Mouse (Mus musculus) neutrophil, adult 5-6 weeks (primary cell): ENCODE measurements at regions not wholly inside any gene's neighbourhood (a gene's known extent, or its start where the extent isn't known, plus 50 kb on each side); places are given as distances from the start of the nearest gene placed in this dataset.
A peak's percentile ranks its signal among the peaks of the same experiment; 100 is the strongest.

Source experiments
- ATAC-seq: fragments of 151-379, 151-347 bp; 2 replicates; pipeline ENCODE4 v1.8.0; 2017; ENCODE audit warnings: mild to moderate bottlenecking, moderate TSS enrichment; ENCODE audit not compliant: insufficient number of reproducible peaks, poor library complexity, low FRiP score, severe bottlenecking; ENCODE audit errors: extremely low read depth

DNA sequence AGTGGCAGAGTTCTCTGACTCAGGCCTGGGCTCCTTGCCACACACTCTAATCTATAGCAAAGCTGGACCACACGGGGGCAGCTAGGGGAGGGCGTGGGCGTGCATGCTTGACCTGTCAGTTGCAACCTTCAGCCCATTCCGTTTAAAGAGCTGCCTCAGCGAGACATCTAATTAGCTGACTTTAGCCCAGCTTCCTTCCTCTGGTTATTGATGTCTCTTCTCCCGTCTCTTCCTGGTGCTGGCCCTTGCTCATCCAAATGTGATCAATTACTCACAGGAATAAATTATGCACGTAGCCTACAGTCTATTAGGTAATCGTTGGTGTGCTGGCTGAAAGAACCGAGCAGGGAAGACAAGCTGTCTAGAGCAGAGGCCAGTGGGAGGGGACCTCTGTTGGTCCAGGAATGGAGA is 219.0 kb downstream of the Rplp1 start:
- ATAC-seq, result 0 out of 2 replicates have a peak, but pooled peaks have one; percentile 28

DNA sequence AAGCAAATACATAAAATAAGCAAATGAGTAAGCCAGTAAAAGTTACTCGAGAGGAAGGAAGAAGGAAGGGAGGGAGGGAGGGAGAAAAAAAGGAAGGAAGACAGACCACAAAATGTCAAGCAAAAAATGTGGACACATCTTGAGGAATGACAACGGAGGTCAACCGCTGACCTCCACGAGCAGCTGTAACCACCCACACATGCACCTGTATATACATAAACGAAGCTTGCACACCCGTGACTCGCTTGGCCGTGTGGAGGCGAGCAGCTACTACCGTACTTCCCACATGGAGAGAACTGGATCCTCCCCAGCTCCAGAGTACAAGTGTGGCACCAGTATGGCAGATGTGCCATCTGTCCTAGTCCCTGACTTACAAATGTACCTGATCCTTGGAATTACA is 220.1 kb downstream of the Rplp1 start:
- no peak for ATAC-seq

DNA sequence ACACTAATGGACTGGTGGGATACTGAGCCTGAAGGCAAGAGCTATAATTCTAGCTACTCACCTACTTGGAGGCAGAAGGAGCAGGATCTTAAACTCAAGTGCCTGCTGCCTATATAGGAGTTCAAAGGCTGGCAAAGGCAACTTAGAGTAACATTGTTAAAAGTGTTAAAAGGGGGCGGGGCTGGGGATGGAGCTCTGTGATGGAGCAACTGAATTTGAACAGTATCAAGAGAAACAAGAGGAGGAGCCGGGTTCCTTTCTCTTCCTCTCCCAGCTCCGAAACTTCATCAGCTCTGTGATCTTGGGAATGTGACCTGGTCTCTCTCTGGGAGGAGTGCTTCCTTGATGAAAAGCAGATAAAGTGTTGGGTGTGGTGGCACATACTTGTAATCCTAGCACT is 223.6 kb downstream of the Rplp1 start:
- ATAC-seq, result no peak

DNA sequence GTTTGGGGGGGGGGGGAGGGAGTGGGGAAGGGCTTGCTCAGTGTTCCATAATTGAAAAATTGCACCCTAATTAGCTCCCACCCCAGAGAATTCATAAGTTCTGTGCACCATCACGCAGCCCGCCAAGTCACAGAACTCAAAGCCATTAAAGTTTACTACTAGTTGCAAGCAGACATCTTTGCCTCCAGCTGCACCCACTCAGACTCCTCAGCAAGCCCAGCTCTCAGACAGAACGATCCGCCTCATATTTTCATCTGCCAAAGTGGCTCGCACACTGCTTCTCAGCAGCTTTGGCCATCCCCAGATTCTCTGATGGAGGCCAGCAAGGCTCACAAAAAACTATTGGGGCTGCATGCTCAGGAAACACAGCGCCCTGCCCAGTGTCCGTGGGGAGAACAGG is 224.4 kb downstream of the Rplp1 start:
- ATAC-seq, result no peak

DNA sequence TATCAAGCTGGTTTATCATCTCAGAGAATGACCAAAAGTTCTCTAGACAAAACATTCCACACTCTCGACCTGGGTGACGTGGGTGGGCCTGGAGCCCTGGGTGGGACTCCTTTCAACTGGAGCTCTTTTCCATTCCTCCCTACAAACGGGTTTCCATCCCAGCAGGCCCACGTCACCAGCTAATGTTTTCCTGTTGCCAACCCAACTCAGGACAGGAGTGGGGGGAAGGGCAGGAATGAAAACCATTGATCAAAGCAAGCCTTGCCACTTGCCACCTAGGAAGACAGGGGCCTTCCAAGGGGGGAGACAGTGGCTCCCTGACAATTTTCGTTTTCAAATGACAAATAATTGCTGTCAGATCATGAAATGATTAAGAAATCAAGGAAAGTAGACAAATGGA is 224.8 kb downstream of the Rplp1 start:
- ATAC-seq, result no peak

DNA sequence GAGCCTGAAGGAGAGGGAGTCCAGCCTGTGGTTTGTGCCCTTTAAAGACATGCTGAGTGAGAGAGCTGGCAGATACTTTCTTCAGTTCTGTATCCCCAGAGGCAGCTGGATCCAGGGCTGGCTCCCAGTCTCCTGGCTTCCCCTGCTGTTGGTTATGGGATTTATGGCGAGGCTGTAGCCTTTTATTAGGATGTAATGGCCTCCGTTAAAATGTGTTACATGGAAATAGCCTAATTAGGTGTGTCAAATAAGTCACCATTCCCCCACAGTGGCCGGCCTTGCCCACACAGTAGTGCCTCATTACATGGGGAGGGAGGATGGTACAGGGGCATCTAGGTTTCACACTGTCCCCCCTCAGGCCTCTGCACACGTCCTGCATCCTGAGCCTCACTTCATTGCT is 230.8 kb downstream of the Rplp1 start:
- ATAC-seq, result no peak

DNA sequence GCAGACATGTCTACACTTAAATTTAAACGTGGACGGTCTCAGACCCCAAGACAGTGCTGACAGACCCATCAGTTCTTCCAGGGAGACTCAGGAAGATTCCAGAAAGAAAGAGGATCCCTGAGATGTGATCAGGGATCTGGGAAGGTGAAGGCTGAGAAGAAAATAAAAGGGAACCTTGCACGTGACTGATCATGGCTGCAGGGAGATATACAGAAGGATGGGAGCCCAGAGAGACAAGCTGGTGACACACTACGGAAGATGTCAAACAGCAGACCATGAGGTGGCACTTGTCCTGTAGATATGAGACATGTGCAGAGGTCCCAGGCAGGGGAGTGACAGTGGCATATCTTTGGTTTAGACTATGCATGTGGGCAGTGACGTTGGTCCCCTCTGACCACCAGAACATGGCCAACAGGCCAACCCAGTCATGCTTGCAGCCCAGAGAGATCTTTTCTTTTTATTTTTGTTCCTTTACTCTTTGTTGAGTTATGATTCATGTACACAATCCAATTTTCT is 231.5 kb downstream of the Rplp1 start:
- ATAC-seq, result no peak

DNA sequence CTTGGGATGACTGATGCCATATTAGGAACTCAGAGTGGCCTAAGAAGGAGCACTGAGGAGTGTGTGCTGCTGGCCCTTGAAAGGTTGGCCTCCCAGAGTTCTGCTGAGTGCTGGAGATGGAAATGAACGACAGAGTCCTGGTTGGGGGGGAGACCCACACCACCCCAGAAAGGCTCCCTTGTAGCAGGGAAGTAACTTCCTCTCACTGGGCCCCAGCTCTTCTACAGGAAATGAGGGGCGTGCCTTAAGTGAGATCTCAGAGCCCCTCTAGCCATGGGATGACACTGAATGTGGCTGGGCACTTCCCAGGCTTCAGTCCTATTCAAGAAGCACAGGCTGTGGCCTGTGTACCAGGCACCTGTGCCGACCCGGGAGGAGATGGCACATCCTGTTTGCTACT is 232.0 kb downstream of the Rplp1 start:
- ATAC-seq, result no peak

DNA sequence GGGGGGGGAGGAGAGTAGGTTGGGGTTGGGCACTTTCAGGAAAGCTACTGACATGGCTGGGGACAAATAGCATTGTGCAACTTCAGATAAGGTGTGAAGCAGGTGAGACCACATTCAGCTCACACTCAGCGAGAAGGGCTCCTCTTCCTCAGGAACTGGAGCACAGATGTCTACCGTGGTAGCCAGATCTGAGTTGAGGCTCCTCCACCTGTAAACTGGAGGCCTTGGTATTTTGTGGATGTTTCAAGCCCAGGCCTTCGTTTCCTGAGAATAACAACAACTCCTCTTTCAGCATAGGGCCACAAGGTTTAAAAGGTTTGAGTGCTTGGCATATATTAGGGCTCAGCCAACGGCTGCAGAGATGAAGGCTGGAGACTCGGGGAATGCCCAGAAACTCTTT is 232.9 kb downstream of the Rplp1 start:
- no peak for ATAC-seq

DNA sequence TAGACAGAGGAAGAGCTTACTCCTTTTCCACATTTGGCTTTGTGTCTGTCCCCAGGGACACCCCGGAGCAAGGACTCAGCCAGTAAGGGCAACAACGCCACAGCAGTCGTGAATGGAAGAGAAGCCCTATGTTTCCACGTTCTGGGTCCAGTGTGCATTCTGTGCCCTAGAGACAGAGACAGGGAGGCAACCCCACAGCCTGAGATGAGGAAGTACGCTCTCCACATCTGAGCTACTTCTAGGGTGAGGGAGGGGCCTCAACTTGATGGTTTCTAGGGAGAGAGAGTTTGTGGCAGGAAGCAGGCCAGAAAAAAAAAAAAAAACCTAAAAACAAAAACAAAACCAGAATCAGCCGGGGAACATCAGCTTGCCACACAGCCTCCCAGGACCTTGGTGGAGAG is 233.4 kb downstream of the Rplp1 start:
- ATAC-seq, result peak; percentile 79

DNA sequence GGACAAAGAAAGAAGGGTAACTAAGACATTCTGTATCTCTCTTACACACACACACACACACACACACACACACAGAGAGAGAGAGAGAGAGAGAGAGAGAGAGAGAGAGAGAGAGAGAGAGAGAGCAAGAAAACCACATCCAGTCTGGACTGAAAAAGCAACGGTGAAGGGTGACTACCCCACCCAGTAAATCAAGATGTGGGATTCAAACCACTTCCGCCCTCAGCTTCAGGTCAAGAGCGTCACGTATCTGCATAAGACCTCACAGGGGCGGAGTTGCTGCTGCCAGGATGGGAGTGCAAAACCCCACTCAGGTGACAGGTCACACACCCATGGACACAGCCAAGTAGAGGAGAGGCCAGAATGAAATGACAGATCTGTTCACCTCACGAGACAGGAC is 234.7 kb downstream of the Rplp1 start:
- peak; percentile 79 for ATAC-seq

DNA sequence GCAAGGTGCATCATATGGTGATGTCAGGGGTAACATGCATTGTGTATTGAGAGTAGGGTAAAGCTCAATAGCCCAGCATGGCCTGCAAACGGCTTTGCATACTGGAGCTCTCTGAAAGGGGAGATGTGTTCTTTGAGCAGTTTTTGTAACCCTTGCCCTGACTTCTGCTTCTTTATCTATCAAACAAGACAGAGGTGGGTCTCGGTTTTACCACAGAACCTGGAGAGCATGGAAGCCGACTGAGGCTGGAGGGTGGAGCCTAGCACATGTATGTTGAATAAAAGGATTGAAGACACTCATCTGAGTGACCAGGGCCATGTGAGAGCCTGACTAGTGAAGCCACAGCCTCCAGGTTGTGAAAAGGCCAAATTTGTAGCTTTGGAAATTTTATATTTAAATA is 236.7 kb downstream of the Rplp1 start:
- ATAC-seq, result no peak

DNA sequence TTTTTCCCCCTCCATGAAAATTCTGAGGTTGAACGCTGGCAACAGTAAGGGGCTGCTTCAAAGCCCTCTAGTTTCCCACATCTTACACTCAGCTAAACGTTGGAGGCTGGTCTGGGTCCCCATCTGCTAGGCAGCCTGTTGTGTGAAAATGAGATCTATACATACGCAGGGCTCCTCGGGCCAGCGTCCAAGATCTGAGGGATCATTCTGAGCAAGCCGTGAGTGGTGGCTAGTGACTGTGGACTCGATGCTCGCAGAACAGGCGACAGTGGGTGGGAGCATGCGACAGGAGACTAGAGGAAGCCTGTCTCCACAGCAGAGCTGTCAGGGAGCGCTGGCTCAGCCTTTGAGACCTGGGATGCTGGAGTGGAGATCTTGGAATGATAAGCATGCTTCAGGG is 237.3 kb downstream of the Rplp1 start:
- ATAC-seq, result no peak

DNA sequence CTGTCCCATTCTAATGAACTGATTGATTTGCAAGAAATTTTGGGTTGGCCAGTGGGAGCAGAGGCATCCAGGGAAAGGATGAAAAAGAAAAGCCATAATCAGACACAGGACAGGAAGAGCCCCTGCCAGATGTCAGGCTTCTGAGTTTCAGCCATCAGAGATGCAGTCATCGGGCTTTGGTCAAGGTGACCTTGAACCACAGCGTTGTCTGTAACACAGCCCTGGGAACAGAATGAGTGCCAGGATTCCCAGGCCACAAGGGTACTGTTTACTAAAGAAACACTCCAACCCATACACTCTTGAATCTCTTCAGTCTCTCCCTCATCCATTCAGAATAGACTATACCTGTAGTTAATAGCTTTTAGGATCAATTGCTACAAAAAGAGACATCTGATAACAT is 239.0 kb downstream of the Rplp1 start:
- ATAC-seq, result no peak

DNA sequence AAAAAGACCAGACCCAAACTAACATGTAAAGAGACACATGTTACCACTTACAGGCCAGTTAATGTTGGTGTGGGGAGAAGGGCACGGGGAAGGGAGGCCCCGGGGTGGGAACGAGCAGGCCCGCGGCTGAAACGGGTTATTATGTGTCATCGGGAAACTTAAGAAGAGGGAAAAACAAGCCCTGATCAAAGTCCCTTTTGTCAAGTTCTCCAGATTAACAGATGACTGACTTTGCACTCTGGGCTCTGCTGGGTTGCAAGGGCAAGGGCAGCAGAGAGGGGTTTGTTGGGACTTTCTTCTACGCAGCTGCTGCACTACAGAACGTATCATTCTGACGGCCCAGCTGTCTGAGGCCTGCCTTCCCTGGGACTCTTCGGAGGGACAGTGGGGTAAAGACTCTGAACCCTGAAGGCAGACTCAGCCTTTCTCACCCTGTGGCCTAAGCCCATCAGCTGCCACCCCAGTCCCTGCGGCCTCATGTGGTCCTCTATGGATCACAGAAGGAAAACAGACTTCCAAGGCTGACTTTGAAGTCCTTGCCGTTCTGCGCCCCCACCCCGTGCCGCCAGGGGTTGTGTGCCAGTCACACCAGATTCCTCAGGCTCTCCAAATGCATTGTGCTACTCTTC is 240.7 kb downstream of the Rplp1 start:
- no peak for ATAC-seq

DNA sequence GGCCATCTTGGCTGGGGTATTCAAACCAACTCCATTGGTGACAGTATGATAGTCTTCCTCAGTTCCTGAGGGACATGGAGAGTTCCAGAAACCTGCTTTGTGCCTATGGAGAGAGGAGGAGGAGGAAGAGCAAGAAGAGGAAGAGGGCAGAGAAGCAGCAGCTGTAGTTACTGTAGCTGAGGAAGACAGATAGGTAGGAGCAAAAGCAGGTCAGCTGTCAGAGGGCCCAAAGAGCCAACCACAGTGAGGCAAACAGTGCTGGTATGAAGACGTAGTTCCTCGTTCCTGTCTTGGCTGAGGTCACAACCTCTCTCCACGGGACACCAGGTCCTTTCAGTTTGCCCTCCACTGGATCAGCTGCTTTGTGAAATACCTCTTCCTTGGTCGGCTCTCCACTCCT is 243.4 kb downstream of the Rplp1 start:
- peak; percentile 31; the same call in 1 of the 2 replicates for ATAC-seq

DNA sequence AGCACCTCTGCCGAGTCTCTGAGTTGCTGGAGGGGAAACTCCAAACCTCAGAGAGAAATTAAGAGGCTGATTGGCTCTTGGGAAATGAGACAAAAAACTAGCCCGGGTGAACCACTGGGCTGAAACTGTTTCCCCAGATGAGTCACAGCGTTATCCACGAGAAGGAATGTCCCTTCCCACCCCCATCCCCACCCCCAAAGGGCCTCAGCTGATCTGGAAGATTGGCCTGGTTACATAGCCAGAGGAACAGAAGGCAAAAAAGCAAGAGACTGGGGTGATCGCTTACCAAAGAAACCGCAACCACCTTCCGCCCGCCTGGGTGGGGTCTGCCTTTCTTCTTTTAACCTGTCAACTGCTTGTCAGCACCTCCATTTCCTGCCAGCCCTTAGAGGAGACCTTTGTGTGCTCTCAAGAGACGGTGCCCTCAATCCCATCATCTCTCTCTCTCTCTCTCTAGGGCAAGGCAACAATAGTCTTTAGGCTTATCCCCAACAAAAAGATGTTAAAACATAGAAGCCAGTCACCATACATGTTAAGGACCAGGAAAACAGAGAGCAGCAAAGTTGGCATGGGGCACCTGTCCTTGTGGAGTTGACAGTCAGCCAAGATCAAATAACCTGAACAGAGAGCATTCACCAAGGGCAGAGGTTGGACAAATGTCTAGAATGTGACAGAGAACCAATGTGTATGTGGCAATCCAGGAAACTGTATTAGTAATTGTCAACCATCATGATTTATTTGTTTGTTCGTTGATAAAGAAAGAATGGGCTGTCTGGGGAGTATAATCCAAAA is 244.4 kb downstream of the Rplp1 start:
- ATAC-seq, result peak; percentile 28; the same call in 1 of the 2 replicates

DNA sequence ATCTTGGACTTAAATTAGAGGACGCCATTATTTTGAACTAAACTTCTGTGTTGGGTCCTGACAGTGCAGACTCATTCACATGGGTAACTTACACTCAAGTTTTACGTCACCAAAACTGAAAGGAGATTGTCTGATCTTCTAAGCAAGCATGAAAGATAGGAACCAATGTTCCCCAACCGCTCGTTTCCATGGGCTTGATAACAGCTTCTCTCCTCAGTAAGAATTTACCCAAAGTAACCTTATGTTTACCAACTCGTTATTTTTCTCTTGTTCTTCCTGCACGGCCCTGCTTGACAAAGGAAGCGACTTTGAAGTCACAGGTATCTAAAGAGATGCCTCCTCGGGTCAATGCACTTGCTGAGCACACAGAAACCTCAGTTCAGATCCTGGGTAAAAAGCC is 245.6 kb downstream of the Rplp1 start:
- ATAC-seq, result no peak

DNA sequence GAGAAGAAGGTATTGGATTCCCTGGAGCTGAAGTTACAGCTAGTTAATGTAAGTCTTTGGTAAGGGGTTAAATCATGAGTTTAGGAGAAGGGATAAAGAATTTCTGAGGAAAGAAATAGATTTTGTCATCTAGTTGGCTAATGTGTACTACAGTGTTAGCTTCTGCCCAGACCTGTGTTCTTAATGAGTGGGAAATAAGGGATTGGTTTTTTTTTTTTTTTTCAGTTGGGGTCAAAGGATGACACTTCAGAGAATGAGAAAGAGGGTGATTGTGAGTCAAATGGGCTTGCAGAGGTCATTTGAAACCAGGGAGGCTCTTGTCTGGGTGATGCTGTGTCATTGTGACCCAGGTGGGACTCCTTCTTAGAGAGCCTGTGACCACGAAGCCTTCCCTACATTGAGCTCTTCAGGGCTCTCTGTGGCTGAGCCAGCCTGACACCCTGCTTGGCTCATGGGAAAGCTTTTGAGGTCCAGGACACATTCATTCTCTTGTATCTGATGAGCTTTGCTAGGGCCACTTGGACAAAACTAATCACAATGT is 246.1 kb downstream of the Rplp1 start:
- ATAC-seq, result no peak

DNA sequence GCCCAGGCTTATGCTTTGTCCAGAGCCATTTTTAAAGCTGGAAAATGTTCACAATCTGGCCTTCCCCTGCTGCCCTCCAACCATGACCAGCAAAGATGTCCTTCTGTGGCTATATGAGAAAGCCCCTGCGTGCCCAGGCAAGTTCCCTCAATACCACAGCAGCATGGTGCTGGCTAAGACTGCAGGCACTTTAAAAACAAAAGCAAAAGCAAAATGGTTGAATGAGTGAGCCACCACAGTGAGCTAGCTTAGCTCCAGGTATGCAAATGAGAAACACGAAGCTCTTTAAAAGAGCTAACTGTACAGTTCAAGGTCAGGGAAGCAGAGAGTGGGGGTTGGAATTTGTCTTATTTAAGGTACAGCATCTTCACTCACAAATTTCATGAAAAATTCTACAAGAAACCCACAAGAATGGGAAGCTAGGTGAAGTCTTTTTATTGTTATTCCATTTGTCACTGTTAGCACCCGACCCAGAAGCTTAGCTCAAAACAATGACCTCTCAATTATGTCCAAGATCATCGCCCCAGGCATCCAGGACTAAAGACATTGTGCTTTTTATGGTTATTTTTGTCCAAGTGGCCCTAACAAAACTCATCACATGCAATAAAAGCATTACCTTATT is 246.8 kb downstream of the Rplp1 start:
- peak; percentile 43 for ATAC-seq
